Mouse (Mus musculus): ENCODE measurements around the gene Palm3. TPM values are rescaled to one million over a fixed set of nuclear protein-coding genes. Genes with fewer than 3 reads are reported as not detected.

Palm3 gene
- polyA plus RNA-seq, 1 experiment, result 0.89 TPM

GRCm38 (mm10) chr8:84073230-84073976 is 52.1 kb downstream of the Palm3 start:
- H3K4me1 ChIP-seq (ENCODE audit: control insufficient read depth, insufficient read depth, low read length), result peaks cover 14% of the 10 kb centered on the region
- WGBS, result 68% methylated on average over 10 of the region's 10 CpGs
- TF ChIP-seq POLR2A (IDR thresholded peaks at IDR 0.05; ENCODE audit: borderline replicate concordance, extremely low read depth, low read depth, low read length), result no peak
- no peak for DNase-seq
- H3K4me3 ChIP-seq (replicated peaks; ENCODE audit: extremely low read depth, low read depth, low read length), result no peak overlapping the region

DNA sequence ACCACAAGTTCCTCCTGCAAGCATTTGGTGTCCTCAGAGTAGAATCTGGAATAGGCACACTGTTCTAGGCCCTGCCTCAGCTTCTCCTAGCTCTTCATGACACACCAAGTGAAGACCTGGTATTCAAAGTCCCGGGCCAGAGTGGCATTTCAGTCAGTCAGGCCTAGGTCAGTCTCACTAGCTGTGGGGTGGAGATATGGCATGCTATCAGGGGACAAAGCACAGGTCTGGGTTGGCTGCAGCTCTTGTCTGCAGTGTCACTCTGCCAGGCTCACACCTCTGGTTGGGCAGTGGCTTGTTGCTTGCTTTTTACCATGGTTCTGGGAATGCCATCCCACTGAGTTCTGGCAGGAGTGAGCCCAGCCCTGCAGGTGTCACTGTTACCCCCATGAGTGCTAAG is 55.1 kb downstream of the Palm3 start:
- DNase-seq, result no peak
- WGBS, result 86% methylated on average over 1 of the region's 1 CpGs
- TF ChIP-seq CTCF (IDR thresholded peaks at IDR 0.05; ENCODE audit: insufficient read depth, low read length) (no peak), POLR2A (IDR thresholded peaks at IDR 0.05; ENCODE audit: borderline replicate concordance, extremely low read depth, low read depth, low read length) (no peak)
- no peak overlapping the region for H3K4me3 ChIP-seq (replicated peaks; ENCODE audit: extremely low read depth, low read depth, low read length)
- peaks cover 12% of the 10 kb centered on the region for H3K4me1 ChIP-seq (ENCODE audit: control insufficient read depth, insufficient read depth, low read length)

- TF ChIP-seq POLR2A (IDR thresholded peaks at IDR 0.05; ENCODE audit: borderline replicate concordance, extremely low read depth, low read depth, low read length) (no peak), CTCF (IDR thresholded peaks at IDR 0.05; ENCODE audit: insufficient read depth, low read length) (no peak)
- WGBS, result 95% methylated on average over 3 of the region's 3 CpGs
- no peak overlapping the region for H3K4me3 ChIP-seq (replicated peaks; ENCODE audit: extremely low read depth, low read depth, low read length)
- peaks cover 12% of the 10 kb centered on the region for H3K4me1 ChIP-seq (ENCODE audit: control insufficient read depth, insufficient read depth, low read length)
- DNase-seq, result no peak
Measured at GRCm38 (mm10) chr8:84076849-84077248, 55.6 kb downstream of the Palm3 start.

- TF ChIP-seq POLR2A (IDR thresholded peaks at IDR 0.05; ENCODE audit: borderline replicate concordance, extremely low read depth, low read depth, low read length) (no peak), CTCF (IDR thresholded peaks at IDR 0.05; ENCODE audit: insufficient read depth, low read length) (no peak)
- WGBS, result 64% methylated on average over 5 of the region's 5 CpGs
- peak; percentile 38 for DNase-seq
- Histone ChIP-seq H3K4me1 (ENCODE audit: control insufficient read depth, insufficient read depth, low read length) (peaks cover 3% of the 10 kb centered on the region; the same call in 1 of the 2 replicates), H3K4me3 (replicated peaks; ENCODE audit: extremely low read depth, low read depth, low read length) (no peak overlapping the region)
Measured at GRCm38 (mm10) chr8:84079206-84079605, 57.9 kb downstream of the Palm3 start.

Other genes with a start within 250 kb of the Palm3 start
- gene Adgrl1, start 121.4 kb upstream of the Palm3 start, polyA plus RNA-seq (2012; rRNA removed), result 81.1 and 86.4 TPM in 2 replicates
- 1.7 and 2.0 TPM in 2 replicates for gene Gm10644, start 66.3 kb upstream of the Palm3 start, polyA plus RNA-seq (2012; rRNA removed)
- gene Asf1b, start 66.0 kb upstream of the Palm3 start, polyA plus RNA-seq (2012; rRNA removed), result 7.5 and 7.9 TPM in 2 replicates
- 57.0 and 79.9 TPM in 2 replicates for gene Prkaca, start 48.5 kb upstream of the Palm3 start, polyA plus RNA-seq (2012; rRNA removed)
- gene Samd1, start 23.8 kb upstream of the Palm3 start, polyA plus RNA-seq (2012; rRNA removed), result 37.0 and 37.9 TPM in 2 replicates
- 0.35 and 0.36 TPM in 2 replicates for gene 1700067K01Rik, start 20.0 kb upstream of the Palm3 start, polyA plus RNA-seq (2012; rRNA removed)
- gene 2210011C24Rik, start 9.3 kb upstream of the Palm3 start, polyA plus RNA-seq (2012; rRNA removed), result 29.5 and 57.0 TPM in 2 replicates
- gene Il27ra, start 21.1 kb downstream of the Palm3 start, polyA plus RNA-seq (2012; rRNA removed), result 7.5 and 8.4 TPM in 2 replicates
- gene Rln3, start 23.5 kb downstream of the Palm3 start, polyA plus RNA-seq (2012; rRNA removed), result 0.22 and 0.71 TPM in 2 replicates
- gene Gm10643, start 43.7 kb downstream of the Palm3 start, polyA plus RNA-seq (2012; rRNA removed), result 0.71 and 1.0 TPM in 2 replicates
- 29.8 and 30.7 TPM in 2 replicates for gene Rfx1, start 45.4 kb downstream of the Palm3 start, polyA plus RNA-seq (2012; rRNA removed)
- gene Dcaf15, start 83.3 kb downstream of the Palm3 start, polyA plus RNA-seq (2012; rRNA removed), result 36.1 and 42.5 TPM in 2 replicates
- 1.8 and 2.4 TPM in 2 replicates for gene Podnl1, start 104.5 kb downstream of the Palm3 start, polyA plus RNA-seq (2012; rRNA removed)
- gene Cc2d1a, start 126.5 kb downstream of the Palm3 start, polyA plus RNA-seq (2012; rRNA removed), result 25.9 and 27.7 TPM in 2 replicates
- gene 4930432K21Rik, start 126.6 kb downstream of the Palm3 start, polyA plus RNA-seq (2012; rRNA removed), result 1.0 and 1.1 TPM in 2 replicates
- 0.18 and 0.54 TPM in 2 replicates for gene Nanos3, start 163.7 kb downstream of the Palm3 start, polyA plus RNA-seq (2012; rRNA removed)
- 21.2 and 24.0 TPM in 2 replicates for gene Zswim4, start 215.6 kb downstream of the Palm3 start, polyA plus RNA-seq (2012; rRNA removed)
- 116 and 149 TPM in 2 replicates for gene D8Ertd738e, start 228.2 kb downstream of the Palm3 start, polyA plus RNA-seq (2012; rRNA removed)
- 66.2 and 78.8 TPM in 2 replicates for gene Mri1, start 235.9 kb downstream of the Palm3 start, polyA plus RNA-seq (2012; rRNA removed)
- gene Ccdc130, start 248.9 kb downstream of the Palm3 start, polyA plus RNA-seq (2012; rRNA removed), result 37.6 and 63.7 TPM in 2 replicates